Mouse (Mus musculus): Measurements from ENCODE around the gene Pik3r3. TPM values are rescaled to one million over a fixed set of nuclear protein-coding genes. Genes with fewer than 3 reads are reported as not detected.

Pik3r3 gene
- total RNA-seq, 2 experiments from 2014 or later = 32.2 to 32.4 TPM

GRCm38 (mm10) chr4:116352496-116352895 lies 131.1 kb downstream of the Pik3r3 start:
- intact Hi-C loops (cut with DNase I) = no loop called here
- no peak for DNase-seq

Other genes starting within 250 kb of the Pik3r3 start
- gene Faah, start 203.7 kb upstream of the Pik3r3 start, total RNA-seq (2021) = 10 to 100 TPM; 45.8 to 53.7 TPM
- 1 to 10 TPM; 6.6 to 8.2 TPM for gene Nsun4, start 167.7 kb upstream of the Pik3r3 start, total RNA-seq (2021)
- 100 to 1,000 TPM; 319 to 327 TPM for gene Uqcrh, start 146.5 kb upstream of the Pik3r3 start, total RNA-seq (2021)
- gene Lrrc41, start 146.3 kb upstream of the Pik3r3 start, total RNA-seq (2021) = 10 to 100 TPM; 60.2 to 68.2 TPM
- gene Rad54l, start 97.9 kb upstream of the Pik3r3 start, total RNA-seq (2021) = 1 to 10 TPM; 2.4 to 3.2 TPM
- gene Pomgnt1, start 97.8 kb upstream of the Pik3r3 start, total RNA-seq (2021) = 10 to 100 TPM; 78.4 to 83.7 TPM
- 10 to 100 TPM; 18.5 to 21.1 TPM for gene Lurap1, start 70.3 kb upstream of the Pik3r3 start, total RNA-seq (2021)
- gene Tspan1, start 54.0 kb upstream of the Pik3r3 start, total RNA-seq (2021) = not detected
- gene 1700042G07Rik, start 48.2 kb upstream of the Pik3r3 start, total RNA-seq (2021) = not detected
- 1 to 10 TPM; 1.9 to 3.1 TPM for gene Gm49337, start 48.2 kb upstream of the Pik3r3 start, total RNA-seq (2021)
- gene Mast2, start 242.6 kb downstream of the Pik3r3 start, total RNA-seq (2021) = 100 to 1,000 TPM; 187 to 192 TPM

Measured in left cerebral cortex, postnatal 4 days (tissue).